Mouse (Mus musculus): ENCODE data around the gene Suz12.

DNA sequence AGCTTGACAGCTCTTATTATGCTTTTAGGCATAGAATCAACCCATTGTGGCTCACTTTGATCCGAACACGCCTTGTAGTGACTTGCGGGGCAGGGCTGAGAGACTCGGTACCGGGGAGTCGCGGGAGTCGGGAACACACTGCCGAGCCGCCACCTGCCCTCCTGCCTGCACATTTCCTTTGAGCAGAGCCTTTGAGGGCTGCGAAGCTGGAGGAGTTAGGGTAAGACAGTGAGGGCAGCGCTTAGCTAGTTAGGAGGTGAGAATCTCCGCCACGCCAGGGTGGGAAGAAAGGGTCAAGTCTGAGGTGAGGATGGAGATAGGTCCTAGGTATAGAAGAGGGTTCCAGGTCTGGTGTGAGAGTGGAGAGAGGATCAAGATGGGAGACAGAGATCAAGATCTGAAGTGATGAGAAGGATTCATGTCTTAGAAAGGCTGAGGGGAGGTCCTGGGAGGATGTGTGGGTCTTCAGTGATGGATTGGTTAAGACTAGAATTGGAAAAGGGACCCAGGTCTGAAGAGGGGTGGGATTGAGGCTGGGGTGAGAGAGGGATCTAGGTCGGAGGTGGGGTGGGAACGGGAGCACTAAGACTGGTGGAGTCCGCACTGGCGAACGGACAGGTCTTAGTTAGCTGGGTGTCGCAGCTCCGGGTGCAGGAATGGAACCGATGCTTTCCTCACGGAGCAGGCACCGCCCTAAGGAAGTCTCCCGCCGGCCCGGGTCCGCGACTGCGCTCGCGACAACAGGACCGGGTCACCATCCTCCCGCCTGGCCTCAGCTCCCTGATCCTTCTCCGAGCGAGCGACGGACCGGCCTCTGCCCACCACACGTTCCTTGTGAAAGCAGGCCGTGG lies 19.1 kb upstream of the Suz12 start:
- TF ChIP-seq CTCF (IDR thresholded peaks at IDR 0.05; ENCODE audit: extremely low read depth, insufficient read length, insufficient replicate concordance, low read depth, low read length) (no peak), POLR2A (IDR thresholded peaks at IDR 0.05; ENCODE audit: low read depth, low read length) (no peak)
